Mouse (Mus musculus) 416B (cell line): Measurements from ENCODE around the gene Kcnj6.

ENCODE experiments used
- DNase-seq: peaks from one replicate; pipeline ENCODE4 v3.0.0; 2011; ENCODE audit warnings: low read depth

The Kcnj6 gene

DNA sequence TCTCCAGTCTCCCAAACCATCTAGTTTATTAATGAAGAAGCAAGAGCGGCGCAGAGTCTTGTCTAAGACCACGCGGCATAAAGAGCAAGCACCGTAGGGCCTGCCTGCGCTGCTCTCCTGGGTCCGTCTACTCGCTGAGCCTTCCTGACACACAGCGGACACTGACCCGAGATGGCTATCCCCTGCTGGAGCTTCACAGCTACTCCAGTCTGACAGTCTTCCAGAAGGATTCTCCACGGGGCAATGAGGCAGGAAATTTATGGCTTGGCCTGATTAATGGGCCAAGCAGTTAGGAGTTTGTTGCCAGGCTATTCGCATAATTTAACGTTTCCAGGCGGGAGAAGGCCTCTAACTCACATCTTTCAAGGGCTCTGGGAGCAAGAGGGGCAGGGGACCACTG lies 283.0 kb downstream of the Kcnj6 start:
- DNase-seq = no peak

DNA sequence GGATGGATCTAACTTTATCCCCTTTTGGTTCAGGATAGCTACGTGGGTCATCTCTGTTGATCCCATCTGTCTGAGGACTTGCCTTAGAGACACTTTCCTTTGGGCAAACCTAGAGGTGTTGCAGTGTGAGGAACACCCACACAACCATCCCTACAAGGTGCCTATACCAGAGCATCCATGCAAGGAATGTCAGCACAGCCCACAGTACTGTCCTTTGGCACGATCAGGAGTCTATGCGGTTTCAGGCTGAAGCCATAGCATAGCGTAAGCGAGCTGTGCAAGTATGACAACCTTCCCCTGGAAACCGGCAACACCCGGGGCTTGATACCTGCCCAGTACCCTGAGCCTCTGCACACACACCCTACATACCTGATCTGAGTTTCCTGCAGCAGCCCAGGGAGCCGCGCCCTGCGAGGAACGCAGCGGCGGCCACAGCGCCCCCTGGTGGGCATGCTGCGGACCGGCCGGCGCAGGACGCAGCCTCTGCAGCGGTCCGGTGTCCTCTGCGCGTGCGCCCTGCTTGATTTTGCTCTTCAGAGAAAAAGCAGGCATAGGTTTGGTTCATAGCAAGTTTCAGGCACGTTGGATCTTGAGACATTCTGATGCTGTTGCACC lies 283.9 kb downstream of the Kcnj6 start:
- peak; percentile 15 for DNase-seq

DNA sequence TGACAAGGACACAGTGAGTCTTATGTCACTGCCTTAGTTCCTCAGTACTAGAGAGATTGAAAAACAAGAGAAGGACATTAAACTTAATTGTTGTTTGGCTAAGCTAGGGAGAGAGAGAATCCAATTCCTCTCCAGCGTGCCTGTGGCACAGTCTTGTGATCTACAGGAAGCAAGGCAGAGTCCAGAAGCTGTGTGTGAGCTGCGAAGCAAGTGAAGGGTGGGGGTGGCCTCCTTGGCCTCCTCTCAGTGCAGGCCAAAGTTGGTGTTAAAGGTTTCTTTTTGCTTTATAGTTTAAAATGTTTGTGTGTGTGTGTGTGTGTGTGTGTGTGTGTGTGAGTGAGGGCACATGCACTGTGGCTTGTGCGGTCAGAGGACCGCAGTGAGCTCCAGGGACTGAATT lies 295.5 kb downstream of the Kcnj6 start:
- no peak for DNase-seq

DNA sequence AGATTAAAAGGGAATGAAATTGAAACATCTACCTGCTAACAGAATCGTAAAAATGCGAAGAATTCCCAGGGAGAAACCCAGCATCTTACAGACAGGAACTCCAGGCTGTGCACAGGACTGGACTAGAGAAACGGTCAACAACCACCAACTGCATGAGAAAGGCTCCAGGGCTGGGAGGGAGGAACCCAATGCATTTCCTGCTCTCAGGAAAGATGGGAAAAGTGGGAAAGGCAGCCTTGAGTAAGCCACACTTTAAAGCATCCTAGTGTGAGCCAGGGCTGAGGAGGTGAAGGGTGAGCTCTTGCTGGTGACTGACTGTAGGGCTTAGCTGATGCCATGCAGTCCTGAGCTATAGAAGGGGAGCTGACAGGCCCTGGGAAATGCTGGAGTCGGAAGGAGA lies 296.4 kb downstream of the Kcnj6 start:
- no peak for DNase-seq
